Mouse (Mus musculus): ENCODE measurements around the gene Ggn.

DNA sequence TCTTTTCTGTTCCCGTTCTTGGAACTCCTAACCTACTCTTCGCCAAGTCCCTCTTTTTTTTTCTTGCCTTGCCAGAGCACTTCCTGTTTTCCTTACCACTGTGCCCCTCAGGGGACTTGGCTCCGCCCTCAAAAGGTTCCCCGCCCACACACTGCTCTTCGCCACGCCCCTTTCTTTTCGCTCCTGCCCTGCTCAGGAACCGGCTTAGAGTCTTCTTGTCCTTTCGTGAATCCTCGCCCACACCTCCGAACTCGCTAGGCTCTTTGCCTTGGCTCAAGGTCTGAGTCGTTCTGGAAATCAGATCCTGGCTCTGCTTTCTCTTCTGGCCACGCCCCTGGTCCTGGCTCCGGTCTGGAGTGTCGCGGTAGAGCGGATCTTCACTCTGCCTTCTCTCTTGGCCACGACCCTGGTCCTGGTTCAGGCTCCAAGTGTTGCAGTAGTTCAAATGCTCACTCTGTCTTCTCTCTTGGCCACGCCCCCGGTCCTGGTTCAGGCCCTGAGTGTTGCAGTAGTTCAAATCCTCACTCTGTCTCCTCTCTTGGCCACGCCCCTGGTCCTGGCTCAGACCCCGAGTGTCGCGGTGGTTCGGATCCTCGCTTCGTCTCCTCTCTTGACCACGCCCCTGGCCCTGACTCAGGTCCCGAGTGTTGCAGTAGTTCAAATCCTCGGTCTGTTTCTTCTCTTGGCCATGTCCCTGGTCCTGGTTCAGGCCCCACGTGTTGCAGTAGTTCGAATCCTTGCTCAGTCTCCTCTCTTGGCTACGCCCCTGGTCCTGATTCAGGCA, 41.6 kb downstream of the Ggn start:
- no peak for TF ChIP-seq CTCF (IDR thresholded peaks at IDR 0.05; ENCODE audit: borderline replicate concordance, extremely low read depth, insufficient read depth, insufficient read length)
- TF ChIP-seq POLR2A (IDR thresholded peaks at IDR 0.05; ENCODE audit: borderline replicate concordance, extremely low read depth, insufficient read depth, insufficient read length, poor library complexity, severe bottlenecking): no peak
